Mouse (Mus musculus): ENCODE measurements around the gene Pds5b.
A peak's percentile ranks its signal among the peaks of the same experiment; 100 is the strongest.
"Not testable (repeated sequence)": the region's sequence is repeated elsewhere in the genome, so short reads cannot be mapped to it uniquely, and the experiment has no call there.

Pds5b gene

GRCm38 (mm10) chr5:150702714-150703113, 29.2 kb downstream of the Pds5b start:
- no peak for DNase-seq (ENCODE audit: low read depth, low spot score)

- not testable (repeated sequence) for DNase-seq (ENCODE audit: low read depth, low spot score)
Observed at GRCm38 (mm10) chr5:150706651-150707050, 33.1 kb downstream of the Pds5b start.

- not testable (repeated sequence) for DNase-seq (ENCODE audit: low read depth, low spot score)
Observed at GRCm38 (mm10) chr5:150707181-150707580, 33.6 kb downstream of the Pds5b start.

- no peak for DNase-seq (ENCODE audit: low read depth, low spot score)
Observed at GRCm38 (mm10) chr5:150711503-150711902, 38.0 kb downstream of the Pds5b start.

- no peak for DNase-seq (ENCODE audit: low read depth, low spot score)
Observed at GRCm38 (mm10) chr5:150713431-150713830, 39.9 kb downstream of the Pds5b start.

- DNase-seq (ENCODE audit: low read depth, low spot score): peak; percentile 74
Observed at GRCm38 (mm10) chr5:150717775-150718174, 44.2 kb downstream of the Pds5b start.

GRCm38 (mm10) chr5:150724641-150725040, 51.1 kb downstream of the Pds5b start:
- no peak for DNase-seq (ENCODE audit: low read depth, low spot score)

- DNase-seq (ENCODE audit: low read depth, low spot score): not testable (repeated sequence)
Observed at GRCm38 (mm10) chr5:150737028-150737427, 63.5 kb downstream of the Pds5b start.

GRCm38 (mm10) chr5:150739311-150739710, 65.8 kb downstream of the Pds5b start:
- no peak for DNase-seq (ENCODE audit: low read depth, low spot score)

GRCm38 (mm10) chr5:150740597-150740996, 67.1 kb downstream of the Pds5b start:
- no peak for DNase-seq (ENCODE audit: low read depth, low spot score)

- DNase-seq (ENCODE audit: low read depth, low spot score): no peak
Observed at GRCm38 (mm10) chr5:150756623-150757022, 83.1 kb downstream of the Pds5b start.

GRCm38 (mm10) chr5:150772403-150772802, 98.9 kb downstream of the Pds5b start:
- no peak for DNase-seq (ENCODE audit: low read depth, low spot score)

- DNase-seq (ENCODE audit: low read depth, low spot score): no peak
Observed at GRCm38 (mm10) chr5:150773083-150773482, 99.5 kb downstream of the Pds5b start.

- DNase-seq (ENCODE audit: low read depth, low spot score): no peak
Observed at GRCm38 (mm10) chr5:150788261-150788660, 114.7 kb downstream of the Pds5b start.

GRCm38 (mm10) chr5:150789039-150789438, 115.5 kb downstream of the Pds5b start:
- no peak for DNase-seq (ENCODE audit: low read depth, low spot score)

GRCm38 (mm10) chr5:150794181-150794580, 120.6 kb downstream of the Pds5b start:
- DNase-seq (ENCODE audit: low read depth, low spot score): no peak

GRCm38 (mm10) chr5:150800056-150800455, 126.5 kb downstream of the Pds5b start:
- no peak for DNase-seq (ENCODE audit: low read depth, low spot score)

- DNase-seq (ENCODE audit: low read depth, low spot score): no peak
Observed at GRCm38 (mm10) chr5:150814111-150814990, 140.8 kb downstream of the Pds5b start.

- no peak for DNase-seq (ENCODE audit: low read depth, low spot score)
Observed at GRCm38 (mm10) chr5:150815400-150815799, 141.9 kb downstream of the Pds5b start.

GRCm38 (mm10) chr5:150816775-150817174, 143.2 kb downstream of the Pds5b start:
- DNase-seq (ENCODE audit: low read depth, low spot score): no peak

GRCm38 (mm10) chr5:150818041-150818440, 144.5 kb downstream of the Pds5b start:
- DNase-seq (ENCODE audit: low read depth, low spot score): no peak

- no peak for DNase-seq (ENCODE audit: low read depth, low spot score)
Observed at GRCm38 (mm10) chr5:150818886-150819285, 145.3 kb downstream of the Pds5b start.

- peak; percentile 80 for DNase-seq (ENCODE audit: low read depth, low spot score)
Observed at GRCm38 (mm10) chr5:150819520-150819919, 146.0 kb downstream of the Pds5b start.
